Mouse (Mus musculus) lung, embryonic 15.5 days (tissue): Measurements from ENCODE around the gene Yy1. TPM values are rescaled to one million over a fixed set of nuclear protein-coding genes. Genes with fewer than 3 reads are reported as not detected.
A peak's percentile ranks its signal among the peaks of the same experiment; 100 is the strongest.

Experiments
- ATAC-seq: fragments of 200-750 bp; cut with Nextera tagmentation; 2 replicates; pipeline ENCODE4 v1.8.0; 2017; ENCODE audit warnings: moderate number of reproducible peaks, borderline replicate concordance; ENCODE audit not compliant: low FRiP score, low TSS enrichment; ENCODE audit errors: extremely low read depth
- H3K27ac ChIP-seq: fragments of 300-500 bp; sonication (generic); 2 replicates; pipeline ENCODE4 v1.5.1; 2015; ENCODE audit warnings: moderate library complexity, mild to moderate bottlenecking, inconsistent platforms
- H3K27me3 ChIP-seq: fragments of 300-500 bp; sonication (generic); 2 replicates; pipeline ENCODE4 v1.6.1; 2015; ENCODE audit warnings: inconsistent platforms
- H3K36me3 ChIP-seq: fragments of 300-500 bp; sonication (generic); 2 replicates; pipeline ENCODE4 v1.6.1; 2015; ENCODE audit warnings: inconsistent platforms
- H3K4me1 ChIP-seq: fragments of 300-500 bp; sonication (generic); 2 replicates; pipeline ENCODE4 v1.6.1; 2015; ENCODE audit warnings: inconsistent platforms
- H3K4me2 ChIP-seq: fragments of 300-500 bp; sonication (generic); 2 replicates; pipeline ENCODE4 v1.6.1; 2015; ENCODE audit warnings: inconsistent platforms, mild to moderate bottlenecking, moderate library complexity
- H3K4me3 ChIP-seq: fragments of 300-500 bp; sonication (generic); 2 replicates; pipeline ENCODE4 v1.5.1; 2015; ENCODE audit warnings: mild to moderate bottlenecking, inconsistent platforms
- H3K9ac ChIP-seq: fragments of 300-500 bp; sonication (generic); 2 replicates; pipeline ENCODE4 v1.6.1; 2015; ENCODE audit warnings: inconsistent platforms
- H3K9me3 ChIP-seq: fragments of 300-500 bp; sonication (generic); 2 replicates; pipeline ENCODE4 v1.6.1; 2016; ENCODE audit warnings: inconsistent platforms
- WGBS: fragments of 180-500 bp; shearing (Covaris S2); methylation state at CpG from one replicate; pipeline ENCODE4 v1.1.7; 2015; 5-methylcytosine and 5-hydroxymethylcytosine counted together
- polyA plus RNA-seq: library from polyadenylated mRNA; unstranded; fragments of >200 nt; fragmentation: Nextera tagmentation; extraction: Ambion mirVana; gene quantifications from 2 replicates; pipeline ENCODE4 v1.2.1, GENCODE M21; 2015

Gene Yy1
- polyA plus RNA-seq, 1 experiment from 2014 or later, result 21.6 TPM

- no peak overlapping the region for H3K27ac ChIP-seq
- H3K27me3 ChIP-seq, result no peaks in the 10 kb centered on the region
- WGBS, result 85% methylated on average over 4 of the region's 4 CpGs
- H3K4me2 ChIP-seq, result no peak overlapping the region
- 0 out of 2 replicates have a peak, but pooled peaks cover 4% of the 10 kb centered on the region for H3K36me3 ChIP-seq
- no peaks in the 10 kb centered on the region; the same call in 1 of the 2 replicates for H3K9me3 ChIP-seq
- ATAC-seq, result no peak
- H3K9ac ChIP-seq, result no peak overlapping the region
- H3K4me3 ChIP-seq, result no peak overlapping the region
- peaks cover 12% of the 10 kb centered on the region; the same call in 1 of the 2 replicates for H3K4me1 ChIP-seq
These were observed 7.6 kb upstream of the Yy1 start for GRCm38 (mm10) chr12:108785161-108785560.

- Histone ChIP-seq H3K4me3 (no peak overlapping the region), H3K4me1 (peaks cover 20% of the 10 kb centered on the region), H3K27me3 (no peaks in the 10 kb centered on the region), H3K27ac (no peak overlapping the region), H3K9me3 (no peaks in the 10 kb centered on the region; the same call in 1 of the 2 replicates), H3K9ac (no peak overlapping the region), H3K4me2 (no peak overlapping the region), H3K36me3 (0 out of 2 replicates have a peak, but pooled peaks cover 4% of the 10 kb centered on the region)
- ATAC-seq, result no peak
- WGBS, result 47% methylated on average over 2 of the region's 2 CpGs
These were observed 5.4 kb upstream of the Yy1 start for GRCm38 (mm10) chr12:108787329-108787728.

- Histone ChIP-seq H3K9me3 (no peaks in the 10 kb centered on the region), H3K36me3 (no peaks in the 10 kb centered on the region), H3K9ac (peak overlapping the region; percentile 70), H3K4me1 (peaks cover 34% of the 10 kb centered on the region), H3K27ac (peak overlapping the region; percentile 100), H3K4me3 (peak overlapping the region; percentile 99), H3K27me3 (no peaks in the 10 kb centered on the region), H3K4me2 (peak overlapping the region; percentile 59)
- 0% methylated on average over 52 of the region's 52 CpGs for WGBS
- ATAC-seq, result peak; percentile 21
These were observed 624 bp upstream of the Yy1 start for GRCm38 (mm10) chr12:108792152-108792545.

- Histone ChIP-seq H3K36me3 (no peaks in the 10 kb centered on the region), H3K9ac (peak overlapping the region; percentile 96), H3K9me3 (no peaks in the 10 kb centered on the region), H3K4me1 (peaks cover 31% of the 10 kb centered on the region), H3K27me3 (no peaks in the 10 kb centered on the region), H3K27ac (peak overlapping the region; percentile 100), H3K4me3 (peak overlapping the region; percentile 99), H3K4me2 (peak overlapping the region; percentile 46)
- 0% methylated on average over 57 of the region's 71 CpGs for WGBS
- ATAC-seq, result no peak
These were observed 724 bp downstream of the Yy1 start for GRCm38 (mm10) chr12:108793453-108793941.

- peak overlapping the region; percentile 99 for H3K4me3 ChIP-seq
- WGBS, result 1% methylated on average over 79 of the region's 94 CpGs
- peaks cover 31% of the 10 kb centered on the region for H3K4me1 ChIP-seq
- H3K9ac ChIP-seq, result peak overlapping the region; percentile 96
- ATAC-seq, result peak; percentile 62
- no peaks in the 10 kb centered on the region for H3K36me3 ChIP-seq
- no peaks in the 10 kb centered on the region for H3K9me3 ChIP-seq
- H3K27ac ChIP-seq, result peak overlapping the region; percentile 100
- no peaks in the 10 kb centered on the region for H3K27me3 ChIP-seq
- peak overlapping the region; percentile 55 for H3K4me2 ChIP-seq
These were observed 1.4 kb downstream of the Yy1 start for GRCm38 (mm10) chr12:108794078-108794711.

- no peaks in the 10 kb centered on the region for H3K9me3 ChIP-seq
- peak overlapping the region; percentile 100 for H3K27ac ChIP-seq
- H3K4me2 ChIP-seq, result peak overlapping the region; percentile 55
- no peaks in the 10 kb centered on the region for H3K27me3 ChIP-seq
- ATAC-seq, result no peak
- H3K4me3 ChIP-seq, result peak overlapping the region; percentile 99
- H3K4me1 ChIP-seq, result peaks cover 39% of the 10 kb centered on the region
- H3K9ac ChIP-seq, result peak overlapping the region; percentile 96
- WGBS, result 5% methylated on average over 9 of the region's 9 CpGs
- peaks cover 5% of the 10 kb centered on the region; the same call in 1 of the 2 replicates for H3K36me3 ChIP-seq
These were observed 2.3 kb downstream of the Yy1 start for GRCm38 (mm10) chr12:108794979-108795537.

- Histone ChIP-seq H3K27ac (no peak overlapping the region), H3K9me3 (no peaks in the 10 kb centered on the region)
- no peak for ATAC-seq
These were observed 8.8 kb downstream of the Yy1 start for GRCm38 (mm10) chr12:108801613-108802012.

GRCm38 (mm10) chr12:108804388-108804787, 11.6 kb downstream of the Yy1 start:
- WGBS, result 86% methylated on average over 2 of the region's 2 CpGs
- Histone ChIP-seq H3K4me3 (no peak overlapping the region), H3K36me3 (peaks cover 18% of the 10 kb centered on the region), H3K9me3 (no peaks in the 10 kb centered on the region), H3K9ac (no peak overlapping the region), H3K27me3 (no peaks in the 10 kb centered on the region), H3K4me1 (peaks cover 10% of the 10 kb centered on the region; the same call in 1 of the 2 replicates), H3K27ac (no peak overlapping the region), H3K4me2 (no peak overlapping the region)
- ATAC-seq, result no peak

More at GRCm38 (mm10) chr12:108801613-108802012, 8.8 kb downstream of the Yy1 start:
- 66% methylated on average over 2 of the region's 2 CpGs for WGBS
- H3K4me3 ChIP-seq, result no peak overlapping the region
- peaks cover 18% of the 10 kb centered on the region for H3K4me1 ChIP-seq
- peaks cover 8% of the 10 kb centered on the region for H3K36me3 ChIP-seq
- no peaks in the 10 kb centered on the region for H3K27me3 ChIP-seq
- no peak overlapping the region for H3K9ac ChIP-seq
- H3K4me2 ChIP-seq, result no peak overlapping the region

GRCm38 (mm10) chr12:108808465-108808864, 15.7 kb downstream of the Yy1 start:
- H3K27ac ChIP-seq, result no peak overlapping the region
- H3K4me2 ChIP-seq, result no peak overlapping the region
- no peak overlapping the region for H3K9ac ChIP-seq
- H3K36me3 ChIP-seq, result peaks cover 15% of the 10 kb centered on the region
- ATAC-seq, result no peak
- H3K4me1 ChIP-seq, result 0 out of 2 replicates have a peak, but pooled peaks cover 2% of the 10 kb centered on the region
- no peak overlapping the region for H3K4me3 ChIP-seq
- no peaks in the 10 kb centered on the region for H3K9me3 ChIP-seq
- no peaks in the 10 kb centered on the region for H3K27me3 ChIP-seq
- WGBS, result 73% methylated on average over 2 of the region's 2 CpGs

- Histone ChIP-seq H3K27ac (no peak overlapping the region), H3K4me3 (no peak overlapping the region), H3K27me3 (no peaks in the 10 kb centered on the region), H3K9ac (no peak overlapping the region), H3K4me2 (no peak overlapping the region), H3K9me3 (no peaks in the 10 kb centered on the region), H3K4me1 (0 out of 2 replicates have a peak, but pooled peaks cover 2% of the 10 kb centered on the region), H3K36me3 (peaks cover 22% of the 10 kb centered on the region)
- 68% methylated on average over 1 of the region's 1 CpGs for WGBS
- no peak for ATAC-seq
These were observed 17.0 kb downstream of the Yy1 start for GRCm38 (mm10) chr12:108809771-108810170.

GRCm38 (mm10) chr12:108810309-108810708, 17.5 kb downstream of the Yy1 start:
- Histone ChIP-seq H3K4me1 (0 out of 2 replicates have a peak, but pooled peaks cover 2% of the 10 kb centered on the region), H3K36me3 (peaks cover 26% of the 10 kb centered on the region), H3K4me3 (no peak overlapping the region), H3K4me2 (no peak overlapping the region), H3K27ac (no peak overlapping the region), H3K9me3 (no peaks in the 10 kb centered on the region), H3K9ac (no peak overlapping the region), H3K27me3 (no peaks in the 10 kb centered on the region)
- 73% methylated on average over 7 of the region's 7 CpGs for WGBS
- ATAC-seq, result no peak

GRCm38 (mm10) chr12:108811133-108811532, 18.4 kb downstream of the Yy1 start:
- 40% methylated on average over 2 of the region's 2 CpGs for WGBS
- no peak overlapping the region for H3K27ac ChIP-seq
- ATAC-seq, result no peak
- H3K36me3 ChIP-seq, result peaks cover 28% of the 10 kb centered on the region
- H3K4me2 ChIP-seq, result no peak overlapping the region
- H3K4me3 ChIP-seq, result no peak overlapping the region
- H3K9ac ChIP-seq, result no peak overlapping the region
- 0 out of 2 replicates have a peak, but pooled peaks cover 2% of the 10 kb centered on the region for H3K4me1 ChIP-seq
- no peaks in the 10 kb centered on the region for H3K9me3 ChIP-seq
- no peaks in the 10 kb centered on the region for H3K27me3 ChIP-seq
